Mouse (Mus musculus): ENCODE data around the gene 1700093K21Rik.
"Not testable (repeated sequence)": the region's sequence is repeated elsewhere in the genome, so short reads cannot be mapped to it uniquely, and the experiment has no call there.

GRCm38 (mm10) chr11:23504801-23505200 is 16.2 kb downstream of the 1700093K21Rik start:
- not testable (repeated sequence) for TF ChIP-seq CTCF (IDR thresholded peaks at IDR 0.05; ENCODE audit: borderline replicate concordance, insufficient read depth, low read length); POLR2A (IDR thresholded peaks at IDR 0.05; ENCODE audit: low read depth, low read length)

Measured in embryonic fibroblast, embryonic 13.5 days (primary cell).